Mouse (Mus musculus) frontal cortex, adult 2 months (tissue): ENCODE measurements around the gene Gm12166. TPM values are rescaled to one million over a fixed set of nuclear protein-coding genes. Genes with fewer than 3 reads are reported as not detected.

Experiments used
- DNase-seq, 2 experiments: peaks; one replicate each; pipeline ENCODE4 v3.0.0; 2022; ENCODE audit warnings: low spot score in 1 of 2; ENCODE audit errors: extremely low spot score in 1 of 2
- polyA plus RNA-seq: library from polyadenylated mRNA; depleted of rRNA; stranded (reverse); fragments of >200 nt; gene quantifications from 2 replicates; pipeline ENCODE4 v1.2.3, GENCODE M21; 2012; rRNA removed

Gm12166 gene
- polyA plus RNA-seq, 1 experiment = 8.3 TPM

- no peak for DNase-seq
Observed at GRCm38 (mm10) chr11:46022983-46023382, 29.1 kb downstream of the Gm12166 start.

DNA sequence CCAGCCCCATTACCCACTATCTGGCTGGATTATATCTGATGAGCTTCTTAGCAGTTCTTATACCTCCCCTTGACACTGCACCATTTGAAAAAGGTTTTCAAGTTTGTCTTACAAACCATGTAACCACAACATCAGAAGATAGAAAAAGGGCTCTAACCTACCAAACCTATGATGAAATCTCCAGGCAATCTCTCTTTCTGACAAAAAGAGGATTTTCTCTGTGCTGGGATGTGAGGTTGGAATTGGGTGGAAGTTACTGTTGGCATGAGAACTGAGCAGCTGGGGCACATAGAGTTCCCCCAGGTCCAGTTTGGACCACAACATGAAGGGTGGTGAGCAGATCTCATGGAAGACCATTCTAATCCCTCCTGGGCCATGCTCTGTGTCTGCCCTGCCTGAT, 30.3 kb downstream of the Gm12166 start:
- no peak for DNase-seq

- DNase-seq = no peak
Observed at GRCm38 (mm10) chr11:46020246-46020645, 31.9 kb downstream of the Gm12166 start.

DNA sequence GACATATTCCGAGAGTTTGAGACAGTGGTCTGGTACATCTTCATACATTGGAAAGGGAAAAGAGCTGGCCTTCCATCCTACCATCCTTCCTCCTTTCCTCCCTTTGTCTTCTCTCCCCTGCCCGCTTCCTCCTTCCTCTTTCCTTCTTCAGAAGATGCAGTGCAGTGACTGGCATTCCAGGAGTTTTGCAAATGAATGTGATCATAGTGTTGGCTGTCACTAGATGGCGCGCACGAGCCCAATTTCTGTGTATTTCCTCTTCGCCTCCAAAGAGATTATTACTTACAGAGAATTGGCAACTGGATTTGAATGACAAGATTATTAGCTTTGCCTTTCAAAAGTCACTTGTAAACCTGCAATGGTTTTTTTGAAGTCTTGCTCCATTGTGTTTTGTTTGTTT, 36.1 kb downstream of the Gm12166 start:
- DNase-seq = peak; percentile 23 to 91

Other genes starting within 250 kb of the Gm12166 start
- 39.5 TPM in 2 replicates for gene Clint1, start 200.3 kb downstream of the Gm12166 start, polyA plus RNA-seq
- gene Lsm11, start 107.4 kb downstream of the Gm12166 start, polyA plus RNA-seq = 7.7 and 9.2 TPM in 2 replicates
- gene Thg1l, start 96.8 kb downstream of the Gm12166 start, polyA plus RNA-seq = 6.7 and 7.8 TPM in 2 replicates
- gene Sox30, start 72.0 kb downstream of the Gm12166 start, polyA plus RNA-seq = 0.12 and 0.17 TPM in 2 replicates
- gene Adam19, start 3.7 kb upstream of the Gm12166 start, polyA plus RNA-seq = 9.1 and 10.0 TPM in 2 replicates
- gene Nipal4, start 114.2 kb upstream of the Gm12166 start, polyA plus RNA-seq = 2.7 TPM in 2 replicates
- gene Fndc9, start 183.2 kb upstream of the Gm12166 start, polyA plus RNA-seq = 0.68 and 0.71 TPM in 2 replicates